Mouse (Mus musculus): ENCODE measurements around the gene Cd8a. TPM values are rescaled to one million over a fixed set of nuclear protein-coding genes. Genes with fewer than 3 reads are reported as not detected.

The Cd8a gene
- polyA plus RNA-seq, 2 experiments: 0.03 TPM; not detected in 1

- H3K9me3 ChIP-seq (ENCODE audit: control insufficient read depth, low read length): no peaks in the 10 kb centered on the region
- H3K4me2 ChIP-seq (replicated peaks; ENCODE audit: low read depth, low read length, severe bottlenecking): no peak overlapping the region
- H3K27ac ChIP-seq (replicated peaks; ENCODE audit: low read depth, low read length): no peak overlapping the region
- no peaks in the 10 kb centered on the region for H3K27me3 ChIP-seq (ENCODE audit: control insufficient read depth, insufficient read depth, low read length)
- TF ChIP-seq POLR2A (IDR thresholded peaks at IDR 0.05; ENCODE audit: borderline replicate concordance, extremely low read depth, insufficient read depth, insufficient read length): no peak
- H3K9ac ChIP-seq (ENCODE audit: low read depth, low read length, severe bottlenecking): no peak overlapping the region
- no peak for ATAC-seq (ENCODE audit: low FRiP score, low read depth)
- H3K4me1 ChIP-seq (ENCODE audit: control insufficient read depth, insufficient read depth, low read length): no peaks in the 10 kb centered on the region
- no peaks in the 10 kb centered on the region for H3K36me3 ChIP-seq (ENCODE audit: control insufficient read depth, insufficient read depth, low read length)
- 81% methylated on average over 19 of the region's 19 CpGs for WGBS
- no peak for DNase-seq (ENCODE audit: low spot score)
- no peak overlapping the region for H3K4me3 ChIP-seq (replicated peaks; ENCODE audit: low read length)
These were observed 1.1 kb downstream of the Cd8a start for GRCm38 (mm10) chr6:71374311-71374829.

GRCm38 (mm10) chr6:71374921-71375320 lies 1.7 kb downstream of the Cd8a start:
- Histone ChIP-seq H3K4me1 (ENCODE audit: control insufficient read depth, insufficient read depth, low read length) (no peaks in the 10 kb centered on the region), H3K27ac (replicated peaks; ENCODE audit: low read depth, low read length) (no peak overlapping the region), H3K9me3 (ENCODE audit: control insufficient read depth, low read length) (no peaks in the 10 kb centered on the region), H3K4me3 (replicated peaks; ENCODE audit: low read length) (no peak overlapping the region), H3K4me2 (replicated peaks; ENCODE audit: low read depth, low read length, severe bottlenecking) (no peak overlapping the region), H3K36me3 (ENCODE audit: control insufficient read depth, insufficient read depth, low read length) (no peaks in the 10 kb centered on the region), H3K9ac (ENCODE audit: low read depth, low read length, severe bottlenecking) (no peak overlapping the region), H3K27me3 (ENCODE audit: control insufficient read depth, insufficient read depth, low read length) (no peaks in the 10 kb centered on the region)
- no peak for DNase-seq (ENCODE audit: low spot score)
- no peak for ATAC-seq (ENCODE audit: low FRiP score, low read depth)
- no peak for TF ChIP-seq POLR2A (IDR thresholded peaks at IDR 0.05; ENCODE audit: borderline replicate concordance, extremely low read depth, insufficient read depth, insufficient read length)
- 86% methylated on average over 1 of the region's 2 CpGs for WGBS

- DNase-seq (ENCODE audit: low spot score) (no peak), ATAC-seq (ENCODE audit: low FRiP score, low read depth) (no peak)
- Histone ChIP-seq H3K4me2 (replicated peaks; ENCODE audit: low read depth, low read length, severe bottlenecking) (no peak overlapping the region), H3K4me3 (replicated peaks; ENCODE audit: low read length) (no peak overlapping the region), H3K9me3 (ENCODE audit: control insufficient read depth, low read length) (no peaks in the 10 kb centered on the region), H3K27ac (replicated peaks; ENCODE audit: low read depth, low read length) (no peak overlapping the region), H3K9ac (ENCODE audit: low read depth, low read length, severe bottlenecking) (no peak overlapping the region), H3K27me3 (ENCODE audit: control insufficient read depth, insufficient read depth, low read length) (no peaks in the 10 kb centered on the region), H3K36me3 (ENCODE audit: control insufficient read depth, insufficient read depth, low read length) (no peaks in the 10 kb centered on the region), H3K4me1 (ENCODE audit: control insufficient read depth, insufficient read depth, low read length) (no peaks in the 10 kb centered on the region)
- TF ChIP-seq POLR2A (IDR thresholded peaks at IDR 0.05; ENCODE audit: borderline replicate concordance, extremely low read depth, insufficient read depth, insufficient read length): no peak
- WGBS: 97% methylated on average over 13 of the region's 13 CpGs
These were observed 3.5 kb downstream of the Cd8a start for GRCm38 (mm10) chr6:71376711-71377110.

GRCm38 (mm10) chr6:71381654-71382053 lies 8.4 kb downstream of the Cd8a start:
- Histone ChIP-seq H3K4me1 (ENCODE audit: control insufficient read depth, insufficient read depth, low read length) (no peaks in the 10 kb centered on the region), H3K27ac (replicated peaks; ENCODE audit: low read depth, low read length) (no peak overlapping the region), H3K9me3 (ENCODE audit: control insufficient read depth, low read length) (no peaks in the 10 kb centered on the region), H3K4me3 (replicated peaks; ENCODE audit: low read length) (no peak overlapping the region), H3K4me2 (replicated peaks; ENCODE audit: low read depth, low read length, severe bottlenecking) (no peak overlapping the region), H3K36me3 (ENCODE audit: control insufficient read depth, insufficient read depth, low read length) (no peaks in the 10 kb centered on the region), H3K27me3 (ENCODE audit: control insufficient read depth, insufficient read depth, low read length) (no peaks in the 10 kb centered on the region), H3K9ac (ENCODE audit: low read depth, low read length, severe bottlenecking) (no peak overlapping the region)
- DNase-seq (ENCODE audit: low spot score) (no peak), ATAC-seq (ENCODE audit: low FRiP score, low read depth) (no peak)
- no peak for TF ChIP-seq POLR2A (IDR thresholded peaks at IDR 0.05; ENCODE audit: borderline replicate concordance, extremely low read depth, insufficient read depth, insufficient read length)
- 95% methylated on average over 5 of the region's 5 CpGs for WGBS

GRCm38 (mm10) chr6:71390496-71390895 lies 17.3 kb downstream of the Cd8a start:
- H3K4me1 ChIP-seq (ENCODE audit: control insufficient read depth, insufficient read depth, low read length): no peaks in the 10 kb centered on the region
- WGBS: 79% methylated on average over 2 of the region's 2 CpGs
- ATAC-seq (ENCODE audit: low FRiP score, low read depth): no peak
- H3K27me3 ChIP-seq (ENCODE audit: control insufficient read depth, insufficient read depth, low read length): no peaks in the 10 kb centered on the region
- no peak for TF ChIP-seq POLR2A (IDR thresholded peaks at IDR 0.05; ENCODE audit: borderline replicate concordance, extremely low read depth, insufficient read depth, insufficient read length)
- no peak overlapping the region for H3K27ac ChIP-seq (replicated peaks; ENCODE audit: low read depth, low read length)
- no peak overlapping the region for H3K9ac ChIP-seq (ENCODE audit: low read depth, low read length, severe bottlenecking)
- peaks cover 35% of the 10 kb centered on the region for H3K36me3 ChIP-seq (ENCODE audit: control insufficient read depth, insufficient read depth, low read length)
- no peak overlapping the region for H3K4me3 ChIP-seq (replicated peaks; ENCODE audit: low read length)
- DNase-seq (ENCODE audit: low spot score): no peak
- H3K9me3 ChIP-seq (ENCODE audit: control insufficient read depth, low read length): no peaks in the 10 kb centered on the region
- no peak overlapping the region for H3K4me2 ChIP-seq (replicated peaks; ENCODE audit: low read depth, low read length, severe bottlenecking)

- H3K9ac ChIP-seq (ENCODE audit: low read depth, low read length, severe bottlenecking): no peak overlapping the region
- WGBS: 92% methylated on average over 1 of the region's 1 CpGs
- peaks cover 48% of the 10 kb centered on the region for H3K36me3 ChIP-seq (ENCODE audit: control insufficient read depth, insufficient read depth, low read length)
- H3K4me1 ChIP-seq (ENCODE audit: control insufficient read depth, insufficient read depth, low read length): no peaks in the 10 kb centered on the region
- H3K4me3 ChIP-seq (replicated peaks; ENCODE audit: low read length): no peak overlapping the region
- TF ChIP-seq POLR2A (IDR thresholded peaks at IDR 0.05; ENCODE audit: borderline replicate concordance, extremely low read depth, insufficient read depth, insufficient read length): no peak
- no peak overlapping the region for H3K4me2 ChIP-seq (replicated peaks; ENCODE audit: low read depth, low read length, severe bottlenecking)
- no peaks in the 10 kb centered on the region for H3K27me3 ChIP-seq (ENCODE audit: control insufficient read depth, insufficient read depth, low read length)
- DNase-seq (ENCODE audit: low spot score) (no peak), ATAC-seq (ENCODE audit: low FRiP score, low read depth) (no peak)
- no peaks in the 10 kb centered on the region for H3K9me3 ChIP-seq (ENCODE audit: control insufficient read depth, low read length)
- H3K27ac ChIP-seq (replicated peaks; ENCODE audit: low read depth, low read length): no peak overlapping the region
These were observed 22.8 kb downstream of the Cd8a start for GRCm38 (mm10) chr6:71396016-71396415.
